Mouse (Mus musculus) thymus, adult 2 months (tissue): Measurements from ENCODE around the gene Cacng6.

Experiments used
- CTCF ChIP-seq: fragments of 200-500 bp; IDR thresholded peaks from 2 replicates; pipeline ENCODE4 v1.5.1; 2012; ENCODE audit warnings: mild to moderate bottlenecking, control low read depth, low read length, moderate library complexity, borderline replicate concordance; ENCODE audit not compliant: control insufficient read depth, poor library complexity, insufficient read depth; ENCODE audit errors: extremely low read depth
- POLR2A ChIP-seq: fragments of 200-500 bp; IDR thresholded peaks from 2 replicates; pipeline ENCODE4 v1.6.1; 2012; ENCODE audit warnings: mild to moderate bottlenecking, low read length, control low read depth, moderate library complexity; ENCODE audit not compliant: control insufficient read depth, poor library complexity, insufficient read depth; ENCODE audit errors: extremely low read depth

GRCm38 (mm10) chr7:3452821-3453485 lies 29.0 kb downstream of the Cacng6 start:
- no peak for TF ChIP-seq CTCF
- no peak for TF ChIP-seq POLR2A
